Mouse (Mus musculus): ENCODE measurements at regions not wholly inside any gene's neighbourhood (a gene's known extent, or its start where the extent isn't known, plus 50 kb on each side); places are given as distances from the start of the nearest gene placed in this dataset.

GRCm38 (mm10) chr17:51526881-51527280, 306.2 kb downstream of the Satb1 start:
- no peak for TF ChIP-seq CTCF (IDR thresholded peaks at IDR 0.05; ENCODE audit: insufficient read depth, low read depth, low read length)
- no peak for TF ChIP-seq POLR2A (IDR thresholded peaks at IDR 0.05; ENCODE audit: insufficient read depth, low read depth, low read length)
